Mouse (Mus musculus) MEL (cell line): ENCODE results near the gene Gm14403.
"Not testable (repeated sequence)": the region's sequence is repeated elsewhere in the genome, so short reads cannot be mapped to it uniquely, and the experiment has no call there.

Experiments used
- CTCF ChIP-seq, 3 experiments: IDR thresholded peaks in 2 of 3; conservative IDR thresholded peaks in 1 of 3; 2 replicates each; pipeline ENCODE4 v1.5.1; 2011 to 2012; ENCODE audit warnings: low read length in 3 of 3, low read depth in 2 of 3, mild to moderate bottlenecking in 2 of 3, improper control_type of control experiment in 1 of 3, inconsistent platforms in 1 of 3, mixed read lengths in 1 of 3, moderate library complexity in 1 of 3; ENCODE audit not compliant: control insufficient read depth in 1 of 3, insufficient read depth in 1 of 3, poor library complexity in 1 of 3, severe bottlenecking in 1 of 3
- EP300 ChIP-seq, 2 experiments: IDR thresholded peaks; 2 replicates each; pipeline ENCODE4 v1.6.1; 2011; ENCODE audit warnings: improper control_type of control experiment in 2 of 2, low read length in 2 of 2, low read depth in 1 of 2, mild to moderate bottlenecking in 1 of 2
- HCFC1 ChIP-seq: IDR thresholded peaks from 2 replicates; pipeline ENCODE4 v1.6.1; 2012; ENCODE audit warnings: low read depth, mild to moderate bottlenecking, inconsistent platforms, low read length, improper control_type of control experiment, moderate library complexity
- KAT2A ChIP-seq: conservative IDR thresholded peaks from 2 replicates; pipeline ENCODE4 v1.6.1; 2012; ENCODE audit warnings: low read depth, low read length, improper control_type of control experiment, inconsistent platforms
- TAL1 ChIP-seq: IDR thresholded peaks from 2 replicates; pipeline ENCODE4 v1.6.1; 2012; ENCODE audit warnings: mild to moderate bottlenecking, inconsistent platforms, low read length, moderate library complexity, mixed read lengths

- TF ChIP-seq EP300 (IDR thresholded peaks at IDR 0.05; ENCODE audit: low read depth in 1 of 2, low read length in 2 of 2); KAT2A; HCFC1; CTCF (IDR thresholded peaks at IDR 0.05 in 2 of 3, conservative IDR thresholded peaks at IDR 0.05 in 1 of 3; ENCODE audit: control insufficient read depth in 1 of 3, insufficient read depth in 1 of 3, low read depth in 2 of 3, low read length in 3 of 3, poor library complexity in 1 of 3, severe bottlenecking in 1 of 3); TAL1: not testable (repeated sequence)
These were observed 25.8 kb upstream of the Gm14403 start for GRCm38 (mm10) chr2:177472261-177472660.
